Mouse (Mus musculus) olfactory bulb, adult 2 months (tissue): Measurements from ENCODE around the gene Chrne.

Source experiments
- CTCF ChIP-seq: fragments of 200-500 bp; IDR thresholded peaks from 2 replicates; pipeline ENCODE4 v1.5.1; 2012; ENCODE audit warnings: low read depth, mild to moderate bottlenecking, low read length, moderate library complexity; ENCODE audit not compliant: insufficient read depth
- POLR2A ChIP-seq: fragments of 200-500 bp; IDR thresholded peaks from 2 replicates; pipeline ENCODE4 v1.6.1; 2012; ENCODE audit warnings: mild to moderate bottlenecking, low read depth, low read length, moderate library complexity; ENCODE audit not compliant: insufficient read depth

- TF ChIP-seq CTCF: no peak
- no peak; the same call in 1 of the 2 replicates for TF ChIP-seq POLR2A
These were observed 3.9 kb downstream of the Chrne start for GRCm38 (mm10) chr11:70615074-70615473.
